Mouse (Mus musculus): ENCODE data around the gene Gm49358. TPM values are rescaled to one million over a fixed set of nuclear protein-coding genes. Genes with fewer than 3 reads are reported as not detected.

Gene Gm49358
- 10 to 100 TPM; 45.5 to 45.7 TPM for total RNA-seq (2021)

GRCm38 (mm10) chr10:86763672-86764071 is at the start of gene Gm49358:
Gm49358 (plus strand) TSS chr10:86763972.
- DNase-seq = no peak

- DNase-seq = peak; percentile 12 to 16
These were observed 36.2 kb upstream of the Gm49358 start for GRCm38 (mm10) chr10:86727548-86727980.

GRCm38 (mm10) chr10:86728176-86728575 is 35.6 kb upstream of the Gm49358 start:
- DNase-seq = peak in 1 of 2 experiments; percentile 6

DNA sequence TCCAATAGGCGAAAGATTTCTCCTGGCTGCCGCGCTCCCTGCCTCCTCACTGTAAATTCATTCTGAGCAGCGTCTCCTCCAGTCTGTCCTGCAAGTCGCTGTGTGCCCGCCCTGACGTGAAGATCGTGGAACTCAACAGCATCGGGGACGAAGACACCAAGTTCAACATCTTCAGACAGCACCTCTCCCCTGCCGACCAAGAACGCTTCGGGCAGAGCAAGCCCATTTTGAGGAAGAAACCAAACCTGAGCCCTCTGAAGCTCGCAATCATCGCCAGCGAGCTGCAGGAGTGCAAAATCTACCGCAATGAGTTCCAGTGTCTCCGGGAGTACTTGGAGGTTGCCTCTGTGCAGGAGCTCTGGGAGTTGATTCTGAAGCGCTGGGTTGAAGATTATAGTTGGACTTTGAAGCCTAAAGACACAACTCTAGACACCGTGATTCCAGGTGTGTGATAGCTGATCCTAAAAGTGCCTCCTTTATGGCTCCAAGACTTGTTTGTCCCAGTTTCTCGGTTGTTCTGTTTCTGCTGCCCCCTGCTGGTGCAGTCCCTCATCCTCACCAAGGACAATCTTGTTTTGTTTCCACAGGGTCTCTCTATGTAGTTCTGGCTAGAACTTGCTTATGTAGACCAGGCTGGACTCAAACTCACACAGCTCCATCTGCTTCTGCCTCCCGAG is 32.8 kb upstream of the Gm49358 start:
- DNase-seq = peak; percentile 80 to 82

- DNase-seq = no peak
These were observed 32.3 kb upstream of the Gm49358 start for GRCm38 (mm10) chr10:86731500-86731863.

GRCm38 (mm10) chr10:86735036-86735435 is 28.7 kb upstream of the Gm49358 start:
- no peak for DNase-seq

DNA sequence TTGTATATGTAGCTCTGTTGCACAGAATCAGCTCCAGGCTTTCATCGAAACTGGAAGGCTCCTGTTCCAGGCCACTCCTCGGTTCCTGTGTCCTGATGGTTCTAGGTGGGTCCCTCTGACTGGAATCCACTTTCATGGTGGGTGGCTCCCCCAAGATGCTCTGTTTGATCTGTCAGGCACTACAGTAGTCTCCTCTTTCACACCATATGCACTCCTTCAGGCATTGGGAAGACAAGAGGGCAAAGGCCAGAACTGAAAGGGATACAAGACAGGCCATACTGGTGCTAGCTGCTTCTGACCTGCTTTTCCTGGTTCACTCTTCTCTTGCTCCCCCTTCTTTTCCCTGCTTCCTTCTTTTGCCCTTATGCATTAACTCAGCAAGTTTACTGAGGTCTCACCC is 20.9 kb upstream of the Gm49358 start:
- DNase-seq = no peak

GRCm38 (mm10) chr10:86744306-86744705 is 19.5 kb upstream of the Gm49358 start:
- no peak for DNase-seq

GRCm38 (mm10) chr10:86755816-86756502 is 7.8 kb upstream of the Gm49358 start:
- no peak for DNase-seq

GRCm38 (mm10) chr10:86757724-86758123 is 6.0 kb upstream of the Gm49358 start:
- no peak for DNase-seq

DNA sequence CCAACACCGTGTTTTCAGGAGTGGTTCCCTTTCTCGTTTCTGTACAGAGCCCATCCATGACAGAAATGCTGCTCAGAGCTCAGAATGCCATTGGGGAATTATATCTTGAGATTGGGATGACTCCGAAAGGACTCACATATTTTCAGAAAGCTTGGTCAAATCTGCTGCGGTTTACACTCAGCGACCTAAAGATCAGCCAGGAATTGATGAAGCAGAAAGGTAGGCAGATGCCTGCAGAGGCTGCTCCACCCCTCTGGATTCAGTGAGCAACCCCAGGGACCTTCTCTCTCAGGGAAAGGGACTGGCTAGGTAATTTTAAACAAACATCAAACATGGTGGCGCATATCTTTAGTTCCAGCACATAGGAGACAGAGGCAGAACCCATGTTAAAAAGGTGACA is 5.6 kb upstream of the Gm49358 start:
- no peak for DNase-seq

DNA sequence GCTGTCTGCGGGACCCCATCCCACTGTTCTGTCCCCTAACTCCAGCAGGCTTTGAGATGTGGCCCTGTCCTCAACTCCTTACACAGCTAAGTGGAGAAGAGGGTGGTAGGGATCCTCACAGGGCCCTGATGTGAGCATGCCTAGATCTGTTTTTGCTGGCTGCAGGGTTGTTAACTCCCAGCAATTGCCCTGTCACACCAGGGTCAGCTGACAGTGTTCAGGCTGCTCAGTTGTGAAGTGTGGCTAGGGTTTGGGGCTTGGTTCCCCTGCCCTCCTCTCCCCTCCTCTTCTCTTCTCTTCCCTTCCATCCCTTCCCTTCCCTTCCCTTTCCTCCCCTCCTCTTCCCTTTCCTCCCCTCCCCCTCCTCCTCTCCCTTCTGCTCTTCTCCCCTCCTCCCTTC is 2.5 kb upstream of the Gm49358 start:
- no peak for DNase-seq

GRCm38 (mm10) chr10:86761722-86762383 is 1.9 kb upstream of the Gm49358 start:
- DNase-seq = no peak

GRCm38 (mm10) chr10:86762384-86762730 is 1.4 kb upstream of the Gm49358 start:
- no peak for DNase-seq

DNA sequence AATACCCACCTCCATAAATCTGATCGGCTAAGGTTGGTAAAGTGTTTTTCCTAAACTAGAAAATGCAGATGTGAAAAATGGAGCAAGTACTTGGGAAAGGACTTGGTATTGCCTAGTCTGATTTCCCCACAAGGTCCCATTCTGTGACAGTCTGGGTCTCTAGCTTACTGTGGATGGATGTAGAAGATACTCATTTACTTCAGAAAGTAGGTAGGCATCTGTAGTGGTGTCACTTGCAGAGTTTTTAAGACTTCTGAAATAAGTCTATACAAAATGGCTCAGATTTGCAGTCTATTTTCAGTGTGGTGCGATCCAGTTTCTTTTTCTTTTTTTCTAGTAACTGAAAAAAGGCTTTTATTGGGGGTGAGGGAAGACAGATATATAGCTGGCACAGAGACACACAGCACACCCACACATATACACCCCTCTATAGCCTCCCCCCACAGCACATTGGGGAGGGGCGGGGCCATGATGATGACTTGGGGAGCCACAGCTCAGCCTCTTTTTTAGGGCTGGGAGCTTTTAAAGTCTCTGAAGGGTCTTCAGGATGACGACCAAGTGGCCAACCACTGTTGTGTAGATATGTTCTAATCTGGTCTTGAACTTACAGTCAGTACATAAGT is 1.7 kb downstream of the Gm49358 start:
- no peak for DNase-seq

- no peak for DNase-seq
These were observed 5.4 kb downstream of the Gm49358 start for GRCm38 (mm10) chr10:86769216-86769615.

DNA sequence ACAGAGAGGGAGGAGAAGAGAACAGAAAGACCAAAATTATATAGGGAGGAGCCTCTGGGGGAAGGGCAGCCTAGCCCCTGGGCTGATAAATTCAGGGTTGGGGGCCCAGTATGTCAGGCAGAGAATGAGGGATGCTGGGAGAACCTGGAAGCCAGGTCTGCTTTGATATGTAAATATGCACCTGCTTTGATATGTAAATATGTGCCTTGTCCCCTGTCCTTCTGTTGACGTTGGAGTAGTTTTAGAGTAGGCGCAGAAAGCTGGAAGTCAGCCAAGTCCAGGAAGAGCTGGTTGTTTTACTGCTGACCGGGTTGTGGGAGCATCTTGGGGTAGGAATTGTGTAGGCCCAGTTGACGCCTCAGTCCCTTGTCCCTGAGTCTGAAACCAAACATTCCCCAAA is 6.0 kb downstream of the Gm49358 start:
- no peak for DNase-seq

GRCm38 (mm10) chr10:86771701-86772100 is 7.9 kb downstream of the Gm49358 start:
- no peak for DNase-seq

GRCm38 (mm10) chr10:86772231-86772631 is 8.5 kb downstream of the Gm49358 start:
- DNase-seq = no peak

DNA sequence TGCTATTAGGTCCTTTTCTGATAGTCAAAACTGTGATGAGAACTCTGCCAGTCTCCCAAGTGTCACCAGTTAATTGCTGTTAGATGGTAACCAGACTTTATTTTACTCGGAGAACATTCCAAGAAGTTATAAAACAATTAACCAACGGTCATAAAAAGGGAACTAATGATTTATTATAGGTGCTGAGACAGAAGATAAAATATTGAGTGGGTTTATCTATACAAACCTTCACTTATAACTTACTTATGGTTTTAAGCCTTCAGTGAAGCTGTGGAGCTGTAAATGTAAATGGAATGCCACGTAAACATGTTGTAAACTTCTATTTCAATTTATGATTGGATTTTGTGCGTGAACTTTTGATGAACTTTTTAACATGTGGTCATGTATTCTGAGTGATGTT is 9.6 kb downstream of the Gm49358 start:
- DNase-seq = no peak

DNA sequence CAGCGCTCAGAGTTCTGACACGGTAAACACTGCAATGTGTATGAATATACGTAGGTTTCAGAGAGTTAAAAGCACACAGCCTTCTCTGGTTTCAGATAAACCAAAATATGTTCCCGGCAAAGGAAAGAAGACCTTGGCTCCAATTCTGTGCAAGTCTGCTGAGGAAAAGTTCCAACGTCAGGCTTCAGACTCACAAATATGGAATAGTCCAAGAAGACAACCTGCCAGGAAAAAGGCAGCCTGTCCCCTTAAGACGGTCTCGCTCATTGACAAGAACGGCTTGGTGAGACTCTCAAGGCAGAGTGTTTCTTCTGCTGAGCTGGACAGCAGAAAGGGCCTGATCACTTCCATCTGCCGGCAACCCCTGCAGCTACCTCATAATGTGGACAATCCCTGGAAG is 12.5 kb downstream of the Gm49358 start:
- DNase-seq = no peak

DNA sequence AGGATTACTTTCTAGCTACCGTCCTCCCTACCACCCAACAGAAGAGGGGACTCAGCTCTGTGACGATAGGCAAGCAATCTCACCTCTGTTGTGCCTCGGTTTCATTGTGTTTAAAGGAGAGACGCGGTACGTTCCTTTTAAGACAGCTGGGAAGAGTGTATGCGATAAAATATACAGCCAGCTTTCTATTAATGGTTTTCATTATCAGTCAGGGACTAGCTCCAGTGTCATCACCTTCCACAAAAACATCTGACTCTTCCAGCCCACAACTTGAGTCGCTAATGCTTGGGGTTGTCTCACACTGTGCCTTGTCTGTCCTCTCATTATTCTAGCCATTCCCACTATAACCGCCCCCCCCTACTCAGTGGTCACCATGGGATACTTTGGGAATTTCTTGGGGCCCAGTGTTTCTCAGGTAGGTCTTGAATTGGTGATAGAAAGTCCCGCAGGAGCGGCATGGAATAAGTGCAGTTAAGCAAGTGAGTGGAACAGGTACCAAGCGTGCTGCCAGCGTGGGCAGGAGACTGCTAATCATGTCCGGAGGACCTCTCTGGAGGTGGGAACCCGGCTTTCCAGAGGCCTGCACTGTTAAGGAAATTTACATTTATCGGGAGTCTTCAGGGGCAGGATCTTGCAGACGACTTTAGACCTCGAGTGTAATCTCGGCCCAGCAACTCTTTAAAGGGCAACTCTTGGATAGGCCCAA is 14.0 kb downstream of the Gm49358 start:
- DNase-seq = no peak
